Comparison of ENCODE assay signal across 17 mouse cellular contexts in the genomic region with DNA sequence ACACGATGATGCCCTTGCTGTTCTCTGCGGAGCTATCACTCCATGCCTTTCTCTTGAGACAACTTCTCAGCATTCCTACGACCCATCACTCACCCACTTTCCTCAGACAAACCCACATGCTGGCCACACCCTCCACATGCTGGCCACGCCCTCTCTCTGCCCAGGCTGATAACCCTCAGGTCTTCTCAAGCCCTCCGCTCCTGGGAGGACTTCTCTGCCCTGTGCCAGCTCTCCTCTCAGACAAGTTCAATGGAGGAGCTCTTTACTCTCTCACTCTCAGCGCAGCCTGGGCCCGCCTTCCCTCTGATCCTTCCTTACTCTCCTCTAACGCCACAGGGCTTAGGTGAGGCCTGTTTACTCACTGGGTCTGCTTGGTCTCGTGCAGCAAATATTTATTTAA. TPM values are rescaled to one million over a fixed set of nuclear protein-coding genes. Genes with fewer than 3 reads are reported as not detected.
DNase-seq lines count a peak whose midpoint lies in the region; ATAC-seq and TF ChIP-seq lines count a peak whose summit lies in the region.
"Had no signal": no experiment of that assay in that cellular context is flagged by ENCODE, and none has a peak within 500 bp of the region (broad histone marks: within the 10 kb centered on the region; RNA-seq: fewer than 3 reads in every experiment).

No protein-coding gene starts in this region.

- peak; percentile 72 for DNase-seq in spleen, adult 12 weeks (ENCODE audit: low spot score)
- no peak for DNase-seq in spleen, adult 18-20 months
- DNase-seq in liver, postnatal 0 days: peak; percentile 76
- DNase-seq in cerebellum, postnatal 14 days: no peak
- DNase-seq in layer of hippocampus, adult 18-20 months (ENCODE audit: low spot score in 2 of 2): no peak
- DNase-seq in thymus, postnatal 14 days: no peak
- DNase-seq: adrenal gland, postnatal 25 days; cerebellum, adult 11-12 months; right cerebral cortex, adult 18-20 months had no signal

- peak; percentile 96 for ATAC-seq in erythroblast, adult 5-6 weeks (replicated peaks; ENCODE audit: low FRiP score, poor library complexity, severe bottlenecking)
- ATAC-seq in liver, postnatal 0 days: peak; percentile 90
- no peak for ATAC-seq in kidney, embryonic 14.5 days (ENCODE audit: low FRiP score, low TSS enrichment)
- ATAC-seq: CD4-positive, CD25-positive, alpha-beta regulatory T cell, adult 4 months had no signal

- H3K36me3 ChIP-seq in liver, postnatal 0 days (replicated peaks; ENCODE audit: insufficient read depth, low read length): no peaks in the 10 kb centered on the region
- H3K36me3 ChIP-seq in kidney, embryonic 14.5 days (ENCODE audit: control insufficient read depth, insufficient read depth, low read length): no peaks in the 10 kb centered on the region
- H3K36me3 ChIP-seq: heart, embryonic 13.5 days; hindbrain, embryonic 12.5 days; limb, embryonic 12.5 days had no signal

- 0 out of 2 replicates have a peak, but pooled peaks cover 5% of the 10 kb centered on the region for H3K27me3 ChIP-seq in liver, postnatal 0 days (ENCODE audit: insufficient read depth, low read length)
- H3K27me3 ChIP-seq in kidney, embryonic 14.5 days (ENCODE audit: control insufficient read depth, insufficient read depth, low read length): no peaks in the 10 kb centered on the region
- H3K27me3 ChIP-seq: hindbrain, embryonic 12.5 days; limb, embryonic 12.5 days had no signal

- 0 out of 2 replicates have a peak overlapping the region, but pooled peaks have one; percentile 17 for H3K4me3 ChIP-seq in liver, postnatal 0 days (ENCODE audit: low read depth, low read length)
- H3K4me3 ChIP-seq in kidney, embryonic 14.5 days (ENCODE audit: low read length): no peak overlapping the region
- H3K4me3 ChIP-seq: heart, embryonic 13.5 days; hindbrain, embryonic 12.5 days; limb, embryonic 12.5 days had no signal

- no peak for TF ChIP-seq EP300 in liver, postnatal 0 days (IDR thresholded peaks at IDR 0.05; ENCODE audit: low read depth)

- peak overlapping the region; percentile 83; the same call in 1 of the 2 replicates for H3K27ac ChIP-seq in liver, postnatal 0 days (ENCODE audit: low read depth)
- H3K27ac ChIP-seq in kidney, embryonic 14.5 days (ENCODE audit: low read depth, low read length): no peak overlapping the region
- H3K27ac ChIP-seq: heart, embryonic 13.5 days; hindbrain, embryonic 12.5 days; kidney, postnatal 0 days; limb, embryonic 12.5 days; macrophage had no signal

- no peak overlapping the region; the same call in 1 of the 2 replicates for H3K9ac ChIP-seq in liver, postnatal 0 days (replicated peaks)
- H3K9ac ChIP-seq in kidney, embryonic 14.5 days (ENCODE audit: low read depth, low read length): no peak overlapping the region
- H3K9ac ChIP-seq: heart, embryonic 13.5 days; hindbrain, embryonic 12.5 days; limb, embryonic 12.5 days had no signal

- WGBS in liver, postnatal 0 days (ENCODE audit: insufficient replicate concordance): 45% methylated on average over 9 of the region's 9 CpGs
- 53% methylated on average over 9 of the region's 9 CpGs for WGBS in kidney, embryonic 14.5 days

- no peak for TF ChIP-seq CTCF in liver, postnatal 0 days (IDR thresholded peaks at IDR 0.05; ENCODE audit: low read depth)

- peak overlapping the region; percentile 62 for H3K4me2 ChIP-seq in liver, postnatal 0 days (ENCODE audit: low read depth, low read length)
- no peak overlapping the region for H3K4me2 ChIP-seq in kidney, embryonic 14.5 days (replicated peaks; ENCODE audit: low read depth, low read length)
- H3K4me2 ChIP-seq: heart, embryonic 13.5 days; hindbrain, embryonic 12.5 days; limb, embryonic 12.5 days had no signal

- H3K4me1 ChIP-seq in liver, postnatal 0 days (ENCODE audit: insufficient read depth): peaks cover 7% of the 10 kb centered on the region
- no peaks in the 10 kb centered on the region for H3K4me1 ChIP-seq in kidney, embryonic 14.5 days (ENCODE audit: control insufficient read depth, insufficient read depth, low read length)
- H3K4me1 ChIP-seq: heart, embryonic 13.5 days; hindbrain, embryonic 12.5 days; limb, embryonic 12.5 days had no signal

- 0 out of 2 replicates have a peak, but pooled peaks cover 3% of the 10 kb centered on the region for H3K9me3 ChIP-seq in liver, postnatal 0 days (ENCODE audit: low read length)
- 0 out of 2 replicates have a peak, but pooled peaks cover 2% of the 10 kb centered on the region for H3K9me3 ChIP-seq in kidney, embryonic 14.5 days (ENCODE audit: control insufficient read depth, low read length)
- H3K9me3 ChIP-seq: limb, embryonic 12.5 days had no signal

RNA-seq across cellular contexts. Expression of a gene that starts 22.5 kb away (rescaled TPM):
- not detected in 2 replicates for total RNA-seq in erythroblast, adult 5-6 weeks (2015; ENCODE audit: low replicate concordance)
- 0.14 TPM in 1 of 2 replicates, not detected in the other for total RNA-seq in erythroblast, adult 5-6 weeks (2017; ENCODE audit: low replicate concordance)
- polyA plus RNA-seq in liver, postnatal 0 days (2015; fragmentation: Nextera tagmentation; extraction: Ambion mirVana): 0.92 and 1.00 TPM in 2 replicates
- polyA plus RNA-seq in kidney, embryonic 14.5 days (2014; fragmentation: Nextera tagmentation; extraction: Ambion mirVana): 5.4 and 8.2 TPM in 2 replicates
- 1 to 10 TPM; 2.6 to 2.9 TPM for total RNA-seq in layer of hippocampus, adult 18-20 months (2021)
- polyA plus RNA-seq: macrophage had no signal

RNA-seq across cellular contexts. Expression of a gene that starts 35.2 kb away (rescaled TPM):
- total RNA-seq in erythroblast, adult 5-6 weeks (2015; ENCODE audit: low replicate concordance): 21.5 and 25.1 TPM in 2 replicates
- total RNA-seq in erythroblast, adult 5-6 weeks (2017; ENCODE audit: low replicate concordance): 14.2 and 30.1 TPM in 2 replicates
- polyA plus RNA-seq in liver, postnatal 0 days (2015; fragmentation: Nextera tagmentation; extraction: Ambion mirVana): 4.9 and 5.7 TPM in 2 replicates
- 22.1 and 22.5 TPM in 2 replicates for polyA plus RNA-seq in kidney, embryonic 14.5 days (2014; fragmentation: Nextera tagmentation; extraction: Ambion mirVana)
- 10 to 100 TPM; 94.7 to 96.2 TPM for total RNA-seq in layer of hippocampus, adult 18-20 months (2021)

RNA-seq across cellular contexts. Expression of a gene that starts 44.2 kb away (rescaled TPM):
- total RNA-seq in erythroblast, adult 5-6 weeks (2015; ENCODE audit: low replicate concordance): not detected in 2 replicates
- total RNA-seq in erythroblast, adult 5-6 weeks (2017; ENCODE audit: low replicate concordance): 0.09 and 0.84 TPM in 2 replicates
- 0.18 and 0.27 TPM in 2 replicates for polyA plus RNA-seq in liver, postnatal 0 days (2015; fragmentation: Nextera tagmentation; extraction: Ambion mirVana)
- polyA plus RNA-seq in kidney, embryonic 14.5 days (2014; fragmentation: Nextera tagmentation; extraction: Ambion mirVana): 0.50 and 0.73 TPM in 2 replicates
- total RNA-seq in layer of hippocampus, adult 18-20 months (2021): 10 to 100 TPM; 31.3 to 31.5 TPM

Comparison
In these comparisons a context has a peak if more than half of its experiments do, and no peak if none do; other contexts are left out.
1. DNase-seq: peak in spleen, adult 12 weeks (single experiment) and liver, postnatal 0 days (single experiment); none in spleen, adult 18-20 months (0 of 2), cerebellum, postnatal 14 days (0 of 2), layer of hippocampus, adult 18-20 months (0 of 2) and thymus, postnatal 14 days (single experiment).
2. RNA of a gene that starts 44.2 kb away (total RNA-seq): 31.3 to 31.5 TPM in layer of hippocampus, adult 18-20 months; 0.09 to 0.84 TPM in erythroblast, adult 5-6 weeks; every median in the first group is over 10 times any median in the second.